Mouse (Mus musculus) embryo, embryonic 11 days (tissue): Measurements from ENCODE around the gene Gm15262.
"Not testable (repeated sequence)": the region's sequence is repeated elsewhere in the genome, so short reads cannot be mapped to it uniquely, and the experiment has no call there.

Experiments
- DNase-seq: peaks from one replicate; pipeline ENCODE4 v3.0.0-alpha.2; 2015

Gene Gm15262

GRCm38 (mm10) chrX:161287156-161287555 lies at the start of gene Gm15262:
TSS of gene Gm15262 (plus strand) at chrX:161287456.
- not testable (repeated sequence) for DNase-seq

DNA sequence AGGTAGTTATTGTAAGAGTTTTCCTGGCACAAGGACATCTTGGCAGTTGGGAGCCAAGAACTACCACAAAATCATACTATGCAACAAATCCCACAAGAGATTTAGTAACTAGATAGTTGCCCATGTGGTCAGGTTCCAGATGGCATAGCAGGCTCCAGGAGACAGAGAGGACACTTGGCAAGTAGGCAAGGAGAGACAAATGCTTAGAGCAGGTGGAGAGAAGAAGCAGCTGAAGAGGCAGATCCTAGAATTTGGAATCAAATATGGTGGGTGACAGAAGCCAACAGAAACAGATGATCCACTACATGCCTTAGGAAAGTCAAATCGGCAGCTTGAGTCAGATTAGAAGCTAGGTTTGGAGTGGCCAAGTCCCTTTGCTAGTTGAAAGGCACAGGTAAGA lies 20.9 kb downstream of the Gm15262 start:
- DNase-seq = no peak

DNA sequence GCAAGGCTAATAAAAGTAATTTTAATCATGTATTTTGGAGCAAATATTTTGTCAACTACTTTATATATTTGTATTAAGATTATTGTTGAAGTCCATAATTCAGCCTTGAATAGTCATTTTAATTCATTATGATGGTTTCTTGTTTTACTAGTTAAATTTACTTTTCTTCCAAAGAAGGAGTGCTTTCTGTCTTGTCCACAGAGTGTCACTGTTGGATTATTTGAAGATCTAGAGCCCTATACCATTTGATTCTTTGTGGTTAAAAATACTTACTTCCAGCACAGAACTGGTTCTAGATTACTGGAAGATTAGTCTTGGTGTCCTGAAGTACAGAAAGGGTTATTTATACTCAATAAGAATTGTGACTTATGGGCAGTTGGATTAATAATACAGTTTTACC lies 29.2 kb downstream of the Gm15262 start:
- no peak for DNase-seq

DNA sequence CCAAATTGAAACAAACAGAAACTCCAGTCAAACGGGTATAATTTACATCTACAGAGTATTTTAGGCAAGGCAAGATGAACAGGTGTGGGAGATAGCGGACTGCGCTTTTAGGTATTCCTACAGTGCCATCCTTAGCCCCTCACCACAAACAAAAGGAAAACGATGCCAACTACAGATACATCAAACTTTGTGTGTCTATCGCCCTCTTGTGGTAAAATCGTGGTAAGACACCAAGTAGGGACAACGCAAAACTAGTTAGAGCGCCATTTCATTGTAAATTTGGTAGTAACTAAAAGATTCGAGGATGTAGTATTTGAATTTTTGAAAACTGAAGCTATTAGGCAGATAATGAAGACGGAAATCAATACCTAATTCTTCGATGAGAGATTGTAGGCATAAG lies 83.7 kb downstream of the Gm15262 start:
- peak; percentile 24 for DNase-seq

DNA sequence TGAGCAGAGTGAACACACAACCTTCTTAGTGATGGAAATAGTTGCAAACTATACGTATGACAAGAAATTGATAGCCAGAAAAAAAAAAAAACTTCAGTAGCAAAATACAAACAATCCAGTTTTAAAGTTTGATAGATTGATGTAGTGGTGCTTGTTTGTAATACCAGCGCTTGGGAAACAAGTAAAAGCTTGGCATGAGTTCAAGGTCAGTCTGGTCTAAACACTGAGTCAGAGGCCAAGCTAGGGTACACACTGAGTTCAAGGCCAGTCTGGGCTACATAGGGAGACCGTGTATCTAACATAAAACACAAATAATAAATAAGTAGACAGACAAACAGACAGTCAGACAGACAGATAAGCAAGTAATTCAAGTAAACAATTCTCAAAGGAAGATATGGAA lies 84.2 kb downstream of the Gm15262 start:
- no peak for DNase-seq

GRCm38 (mm10) chrX:161375568-161375967 lies 88.3 kb downstream of the Gm15262 start:
- DNase-seq = peak; percentile 53

- DNase-seq = peak; percentile 40
Observed at GRCm38 (mm10) chrX:161385791-161386190, 98.5 kb downstream of the Gm15262 start.

- DNase-seq = no peak
Observed at GRCm38 (mm10) chrX:161387942-161388341, 100.7 kb downstream of the Gm15262 start.

- DNase-seq = peak; percentile 82
Observed at GRCm38 (mm10) chrX:161399110-161399509, 111.9 kb downstream of the Gm15262 start.

GRCm38 (mm10) chrX:161411151-161411550 lies 123.9 kb downstream of the Gm15262 start:
- DNase-seq = no peak
